Mouse (Mus musculus) G1E (cell line): ENCODE measurements around the gene Foxe3. TPM values are rescaled to one million over a fixed set of nuclear protein-coding genes. Genes with fewer than 3 reads are reported as not detected.

ENCODE experiments used
- ATAC-seq: 2 replicates; pipeline ENCODE4 v1.8.0; 2016; ENCODE audit warnings: mild to moderate bottlenecking; ENCODE audit not compliant: insufficient number of reproducible peaks, poor library complexity, low FRiP score, severe bottlenecking; ENCODE audit errors: extremely low read depth
- DNase-seq: peaks from one replicate; pipeline ENCODE4 v3.0.0; 2012; ENCODE audit warnings: low spot score
- H3K27me3 ChIP-seq: 2 replicates; pipeline ENCODE4 v1.6.1; 2012; ENCODE audit warnings: mild to moderate bottlenecking, low read length, inconsistent platforms; ENCODE audit not compliant: insufficient read depth
- H3K36me3 ChIP-seq: replicated peaks from 2 replicates; pipeline ENCODE3; 2012; ENCODE audit warnings: mild to moderate bottlenecking, inconsistent platforms
- H3K4me1 ChIP-seq: 2 replicates; pipeline ENCODE4 v1.6.1; 2012; ENCODE audit warnings: low read depth, low read length, inconsistent platforms, mixed read lengths; ENCODE audit not compliant: insufficient read depth
- H3K4me3 ChIP-seq: 2 replicates; pipeline ENCODE4 v1.5.1; 2012; ENCODE audit warnings: low read depth, mild to moderate bottlenecking, inconsistent platforms, low read length, moderate library complexity, mixed read lengths
- H3K9me3 ChIP-seq: replicated peaks from 2 replicates; pipeline ENCODE4 v1.6.1; 2012; ENCODE audit warnings: inconsistent platforms
- CTCF ChIP-seq: IDR thresholded peaks from 2 replicates; pipeline ENCODE4 v1.5.1; 2012; ENCODE audit warnings: low read depth, low read length, inconsistent platforms, mixed read lengths
- GATA1 ChIP-seq: IDR thresholded peaks from 2 replicates; pipeline ENCODE4 v1.6.1; 2012; ENCODE audit warnings: borderline replicate concordance, low read length, inconsistent platforms, mixed read lengths
- GATA2 ChIP-seq: IDR thresholded peaks from 2 replicates; pipeline ENCODE4 v1.6.1; 2012; ENCODE audit warnings: low read depth, low read length, inconsistent platforms, borderline replicate concordance
- POLR2AphosphoS5 ChIP-seq: IDR thresholded peaks from 2 replicates; pipeline ENCODE4 v1.6.1; 2012; ENCODE audit warnings: low read depth, low read length, inconsistent platforms; ENCODE audit not compliant: insufficient replicate concordance
- TAL1 ChIP-seq: conservative IDR thresholded peaks from 2 replicates; pipeline ENCODE4 v1.6.1; 2012; ENCODE audit warnings: low read depth, low read length, inconsistent platforms, mixed read lengths
- polyA plus RNA-seq: library from polyadenylated mRNA; stranded (reverse); fragments of >175 nt; gene quantifications from 2 replicates; pipeline ENCODE4 v1.2.3, GENCODE M21; 2012
- total RNA-seq, 2 experiments: library from RNA; stranded (forward) in 1 of 2; stranded (reverse) in 1 of 2; fragments of 200-1000 nt in 1 of 2; fragments of >200 nt in 1 of 2; fragmentation: Nextera tagmentation in 1 of 2; gene quantifications; 2 replicates each; pipeline ENCODE4 v1.2.3; 2014 to 2017

The Foxe3 gene
- total and polyA plus RNA-seq, 3 experiments: not detected

- ATAC-seq (no peak), DNase-seq (no peak)
- Histone ChIP-seq H3K9me3 (no peaks in the 10 kb centered on the region), H3K4me3 (no peak overlapping the region), H3K36me3 (no peaks in the 10 kb centered on the region), H3K4me1 (no peaks in the 10 kb centered on the region), H3K27me3 (peaks cover 8% of the 10 kb centered on the region)
- TF ChIP-seq GATA1: no peak
- no peak for TF ChIP-seq CTCF
- TF ChIP-seq TAL1: no peak
- no peak for TF ChIP-seq POLR2AphosphoS5
- TF ChIP-seq GATA2: no peak
These were observed 6.9 kb upstream of the Foxe3 start for GRCm38 (mm10) chr4:114932747-114933146.

- H3K4me1 ChIP-seq: no peaks in the 10 kb centered on the region
- TF ChIP-seq POLR2AphosphoS5 (no peak), TAL1 (no peak), CTCF (no peak), GATA1 (no peak), GATA2 (no peak)
- H3K4me3 ChIP-seq: no peak overlapping the region
- H3K36me3 ChIP-seq: no peaks in the 10 kb centered on the region
- H3K9me3 ChIP-seq: peaks cover 14% of the 10 kb centered on the region
- ATAC-seq (no peak), DNase-seq (no peak)
- H3K27me3 ChIP-seq: peaks cover 8% of the 10 kb centered on the region
These were observed 3.3 kb upstream of the Foxe3 start for GRCm38 (mm10) chr4:114929155-114929554.

GRCm38 (mm10) chr4:114924971-114925916, 569 bp downstream of the Foxe3 start:
- H3K4me1 ChIP-seq: no peaks in the 10 kb centered on the region
- TF ChIP-seq CTCF: no peak
- TF ChIP-seq TAL1: no peak
- TF ChIP-seq GATA1: no peak
- no peak for TF ChIP-seq GATA2
- no peak for TF ChIP-seq POLR2AphosphoS5
- no peak for DNase-seq
- peak overlapping the region; percentile 9; the same call in 1 of the 2 replicates for H3K4me3 ChIP-seq
- H3K9me3 ChIP-seq: peaks cover 14% of the 10 kb centered on the region
- peaks cover 4% of the 10 kb centered on the region for H3K27me3 ChIP-seq
- no peak for ATAC-seq
- H3K36me3 ChIP-seq: no peaks in the 10 kb centered on the region

GRCm38 (mm10) chr4:114917091-114917490, 8.7 kb downstream of the Foxe3 start:
- H3K4me1 ChIP-seq: peaks cover 12% of the 10 kb centered on the region; the same call in 1 of the 2 replicates
- peaks cover 37% of the 10 kb centered on the region for H3K36me3 ChIP-seq
- H3K4me3 ChIP-seq: no peak overlapping the region
- H3K9me3 ChIP-seq: no peaks in the 10 kb centered on the region
- DNase-seq: no peak
- no peak for ATAC-seq
- H3K27me3 ChIP-seq: 0 out of 2 replicates have a peak, but pooled peaks cover 3% of the 10 kb centered on the region
- peak; percentile 26; the same call in 1 of the 2 replicates for TF ChIP-seq CTCF
- no peak for TF ChIP-seq TAL1
- TF ChIP-seq POLR2AphosphoS5: no peak
- no peak for TF ChIP-seq GATA1

- H3K4me3 ChIP-seq: no peak overlapping the region
- H3K9me3 ChIP-seq: no peaks in the 10 kb centered on the region
- peaks cover 12% of the 10 kb centered on the region; the same call in 1 of the 2 replicates for H3K4me1 ChIP-seq
- H3K36me3 ChIP-seq: peaks cover 37% of the 10 kb centered on the region
- no peak for TF ChIP-seq GATA2
- ATAC-seq (no peak), DNase-seq (no peak)
- 0 out of 2 replicates have a peak, but pooled peaks cover 3% of the 10 kb centered on the region for H3K27me3 ChIP-seq
These were observed 9.8 kb downstream of the Foxe3 start for GRCm38 (mm10) chr4:114916056-114916455.

- ATAC-seq: no peak
- TF ChIP-seq CTCF (0 out of 2 replicates have a peak, but pooled peaks have one; percentile 13), GATA2 (no peak)
- Histone ChIP-seq H3K4me3 (no peak overlapping the region), H3K27me3 (0 out of 2 replicates have a peak, but pooled peaks cover 3% of the 10 kb centered on the region), H3K9me3 (peaks cover 9% of the 10 kb centered on the region), H3K36me3 (peaks cover 33% of the 10 kb centered on the region), H3K4me1 (peaks cover 22% of the 10 kb centered on the region)
- no peak for DNase-seq
These were observed 12.2 kb downstream of the Foxe3 start for GRCm38 (mm10) chr4:114913594-114913962.
